Mouse (Mus musculus) mouse trophoblast stem cell (cell line): ENCODE results near the gene 3100002H09Rik.

Experiments used
- in situ Hi-C, 2 experiments: fragments of 300-500 bp; cut with MseI, MboI; formaldehyde crosslinking; loops; 2 replicates in 1 of 2; 3 replicates in 1 of 2; pipeline ENCODE4 v1.15.1; 2025

3100002H09Rik gene

DNA sequence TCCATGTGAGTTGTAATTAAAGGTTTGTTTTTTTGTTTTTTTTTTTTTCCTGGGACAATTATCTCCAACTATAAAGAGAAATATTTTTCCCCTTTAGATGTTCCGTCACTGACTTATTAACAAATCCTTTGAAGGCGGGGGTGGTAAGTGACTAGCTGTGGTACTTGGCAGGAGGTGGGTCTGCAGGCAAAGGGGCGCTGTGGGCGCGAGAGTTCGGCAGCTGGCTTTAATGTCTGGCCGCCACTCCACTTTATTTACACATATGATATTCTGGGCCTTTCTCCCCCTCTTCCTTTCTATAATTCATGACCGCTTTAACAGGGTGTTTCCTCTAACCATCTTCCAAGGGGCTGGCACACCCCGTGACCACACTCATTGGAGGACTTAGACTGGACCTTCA lies 5.4 kb upstream of the 3100002H09Rik start:
- in situ Hi-C loops, result no loop called here

DNA sequence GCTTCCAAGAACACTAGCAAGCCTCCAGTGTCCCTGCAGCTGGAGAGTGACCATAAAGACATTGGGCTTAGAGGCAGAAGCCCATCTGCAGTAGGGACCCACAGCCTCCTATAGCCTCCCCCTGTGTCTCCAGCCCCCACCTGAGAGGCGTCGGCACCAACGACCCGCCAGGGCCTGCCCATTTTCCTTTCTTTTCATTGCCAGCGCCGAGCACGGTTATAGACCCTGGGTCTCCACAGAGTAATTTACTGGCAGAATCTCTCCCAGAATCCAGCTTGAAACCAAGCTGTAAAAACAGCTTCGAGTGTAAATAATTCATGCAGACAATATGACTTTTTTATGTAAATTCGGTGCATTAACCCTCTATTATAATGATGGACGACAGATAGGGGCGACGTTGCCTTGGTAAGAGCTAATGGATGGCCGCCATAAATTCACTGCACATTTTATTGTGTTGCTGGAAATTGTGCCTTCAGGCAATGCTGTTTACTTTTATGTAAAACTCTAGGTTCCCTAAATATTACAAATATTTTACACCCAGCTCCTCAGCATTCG lies 4.9 kb upstream of the 3100002H09Rik start:
- in situ Hi-C loops, result no loop called here

DNA sequence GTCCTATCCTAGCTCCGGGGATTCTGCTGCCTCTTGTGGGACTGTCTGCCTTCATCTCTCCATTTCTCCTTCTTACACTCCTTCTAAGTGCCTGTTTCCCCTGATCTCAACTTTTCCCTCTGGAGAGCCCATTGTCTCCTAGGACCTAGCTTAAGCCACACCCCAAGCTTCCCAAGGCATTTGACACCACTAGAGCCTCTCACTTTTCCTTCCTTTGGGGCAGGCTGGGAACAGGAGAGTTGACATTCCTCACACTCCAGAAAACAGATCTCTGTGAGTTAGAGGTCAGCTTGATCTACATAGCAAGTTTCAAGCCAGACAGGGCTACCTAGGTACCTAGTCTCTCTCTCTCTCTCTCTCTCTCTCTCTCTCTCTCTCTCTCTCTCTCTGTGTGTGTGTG lies 3.6 kb upstream of the 3100002H09Rik start:
- in situ Hi-C loops, result no loop called here

DNA sequence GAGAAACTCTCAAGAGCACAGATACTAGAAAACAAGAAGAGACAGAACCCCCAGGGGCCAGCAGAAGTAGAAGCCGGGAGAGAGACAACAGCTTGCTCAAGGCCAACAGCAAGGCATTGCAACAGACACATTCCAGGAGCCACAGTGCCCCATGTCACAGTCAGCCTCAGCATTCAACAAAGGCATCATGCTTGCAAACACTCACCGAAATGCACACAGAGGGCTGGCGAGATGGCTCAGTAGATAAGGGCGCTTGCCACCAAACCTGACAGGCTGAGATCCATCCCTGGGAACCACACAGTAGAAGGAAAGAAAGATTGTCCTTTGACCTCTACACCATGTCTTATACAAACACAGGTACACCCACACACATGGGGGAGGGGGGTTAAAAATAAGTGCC lies 1.2 kb upstream of the 3100002H09Rik start:
- in situ Hi-C loops, result no loop called here

DNA sequence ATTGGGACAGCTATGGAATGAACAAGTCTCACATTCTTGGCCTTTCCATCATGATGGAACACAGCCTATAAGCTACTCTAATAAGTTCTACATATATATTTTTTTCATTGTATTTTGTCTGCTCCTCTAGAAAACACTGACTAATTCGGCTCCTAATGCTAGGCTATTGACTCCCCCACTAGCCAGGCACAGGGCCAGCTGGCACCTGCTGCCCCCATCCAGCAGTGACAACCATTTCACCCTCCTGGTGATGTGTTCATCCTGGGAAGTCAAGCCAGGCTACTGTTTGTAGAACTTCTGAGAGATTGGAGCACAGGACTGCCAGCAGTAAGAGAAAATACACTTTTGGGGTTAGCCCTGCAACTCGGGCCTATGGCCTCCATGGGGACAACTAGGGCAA lies 537 bp downstream of the 3100002H09Rik start:
- in situ Hi-C loops, result no loop called here

DNA sequence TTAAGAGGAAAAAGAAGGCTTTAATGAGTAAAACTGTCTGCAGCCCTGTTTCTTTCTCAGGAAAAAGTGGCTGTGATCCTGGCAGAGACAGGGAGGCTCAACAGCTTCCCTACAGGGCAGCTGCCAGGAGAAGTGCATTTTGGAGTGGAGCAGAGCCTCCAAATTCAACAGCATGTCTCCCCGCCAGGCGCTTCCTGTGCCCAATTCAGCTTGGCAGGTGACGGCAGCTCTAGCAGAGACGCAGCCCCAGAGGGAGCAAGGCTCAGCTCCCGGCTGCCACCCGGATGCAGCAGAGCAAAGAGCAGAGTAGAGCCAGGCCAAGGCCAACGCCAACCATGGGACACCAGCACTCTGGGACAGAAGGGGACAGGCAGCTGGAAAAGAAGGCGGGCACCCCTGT lies 3.4 kb downstream of the 3100002H09Rik start:
- in situ Hi-C loops, result no loop called here

DNA sequence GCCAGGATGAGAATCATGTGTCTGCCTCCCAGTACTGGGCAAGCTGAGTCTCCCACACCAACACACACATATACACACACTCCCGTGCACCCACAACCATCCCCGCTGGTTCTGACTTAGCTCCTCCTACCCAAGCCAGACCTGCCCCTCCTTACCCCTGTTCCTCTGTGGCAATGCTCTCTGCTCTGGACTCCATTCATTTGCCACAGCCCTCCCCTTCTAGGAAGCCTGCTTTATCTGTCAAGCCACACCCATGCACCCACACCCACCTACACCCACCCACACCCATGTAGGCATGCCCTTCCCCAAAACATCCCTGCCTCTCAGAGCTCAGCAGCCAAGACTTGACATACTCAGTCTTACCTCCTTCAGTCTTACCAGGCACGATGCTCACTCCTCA lies 4.4 kb downstream of the 3100002H09Rik start:
- in situ Hi-C loops, result no loop called here

DNA sequence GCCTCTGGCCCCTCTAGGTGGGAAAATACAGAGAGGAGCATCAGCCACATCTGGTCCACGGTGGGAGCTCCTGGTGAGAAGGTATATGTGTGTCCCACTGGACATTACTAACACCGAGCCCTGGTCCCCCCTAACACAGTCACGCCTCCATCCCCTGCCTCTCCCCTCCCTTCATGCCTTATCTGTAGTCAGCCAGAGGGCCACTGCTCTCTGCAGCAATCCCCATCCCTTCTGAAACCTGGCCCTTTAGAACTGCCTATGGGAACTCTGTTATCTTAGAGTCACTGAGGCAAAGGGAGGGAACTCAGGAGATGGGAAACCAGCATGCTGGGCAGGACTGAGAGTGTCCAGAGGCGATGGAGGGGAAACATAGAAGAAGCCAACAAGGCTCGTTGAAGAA lies 5.3 kb downstream of the 3100002H09Rik start:
- in situ Hi-C loops, result no loop called here

DNA sequence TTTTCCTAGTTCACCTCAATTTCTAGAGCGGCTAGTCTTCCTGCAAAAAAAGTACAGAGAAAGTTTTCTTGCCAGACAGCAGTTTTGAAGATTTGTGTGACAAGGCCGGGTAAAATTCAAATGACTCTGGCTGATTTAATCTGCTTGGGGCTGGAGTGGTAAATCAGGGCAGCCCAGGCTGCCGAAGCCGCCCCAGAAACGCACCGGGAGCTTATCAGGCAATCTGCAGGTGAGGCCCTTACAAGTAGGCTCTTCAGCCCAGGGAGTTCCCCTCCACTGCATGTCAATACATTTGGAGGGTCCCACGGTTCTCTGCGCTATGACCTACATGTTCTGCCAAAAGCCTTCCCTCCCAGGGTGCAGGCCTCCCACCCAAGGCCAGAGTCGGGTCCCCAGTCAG lies 6.9 kb downstream of the 3100002H09Rik start:
- in situ Hi-C loops, result no loop called here

DNA sequence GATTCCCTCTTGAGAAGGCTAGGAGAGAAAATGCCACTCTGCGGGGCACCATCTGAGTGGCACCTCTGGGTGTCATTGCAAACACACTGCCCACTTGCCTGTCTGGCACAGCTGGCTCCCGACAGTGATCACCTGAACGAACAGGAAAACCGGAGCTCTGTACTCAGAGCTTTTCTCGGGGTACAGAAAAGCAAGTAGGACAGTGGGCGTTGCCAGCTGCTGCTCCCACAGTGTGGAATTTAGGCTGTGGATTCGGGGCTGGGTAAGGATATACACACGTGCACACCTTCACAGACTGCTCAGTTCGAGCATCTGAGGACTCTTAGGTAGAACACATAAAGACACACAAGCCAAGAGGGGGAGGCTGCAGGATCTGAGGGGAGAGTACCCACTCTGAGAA lies 14.7 kb downstream of the 3100002H09Rik start:
- in situ Hi-C loops, result no loop called here

DNA sequence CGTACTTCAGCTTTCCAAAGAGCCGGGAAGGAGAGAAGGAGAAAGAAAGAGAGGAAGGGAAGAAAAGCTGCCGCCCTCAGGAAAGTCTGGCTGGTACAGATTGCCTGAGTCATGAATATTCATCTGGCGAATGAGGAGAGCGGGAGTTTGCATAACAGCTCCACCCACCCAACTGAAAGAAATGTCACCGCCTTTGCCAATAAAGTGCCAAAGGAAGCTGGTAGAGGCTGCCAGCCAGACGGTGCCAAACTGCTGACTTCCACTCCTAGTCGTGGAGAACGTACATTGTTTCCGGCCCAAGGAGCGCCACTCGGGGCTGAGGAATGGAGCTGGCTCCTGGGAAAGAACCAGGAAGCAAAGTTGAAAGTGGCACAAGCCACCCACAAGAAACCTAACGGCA lies 15.7 kb downstream of the 3100002H09Rik start:
- in situ Hi-C loops, result no loop called here

DNA sequence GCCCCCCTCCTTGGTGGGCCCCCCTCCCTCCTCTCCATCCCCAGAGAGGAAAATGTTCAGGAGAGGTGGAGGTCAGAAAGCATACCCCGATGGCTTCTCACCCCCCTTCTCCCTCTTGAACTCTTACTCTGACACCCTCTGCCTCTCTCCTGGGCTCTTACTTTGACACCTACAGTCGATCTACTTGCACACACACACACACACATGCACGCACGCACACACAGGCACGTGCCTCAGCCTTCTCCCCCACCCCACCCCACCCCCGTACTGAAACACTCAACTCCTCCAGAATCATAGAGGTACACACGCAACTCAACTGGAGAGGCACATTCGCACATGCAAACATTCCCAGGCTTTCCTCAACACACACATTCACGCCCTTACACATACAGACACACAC lies 16.9 kb downstream of the 3100002H09Rik start:
- in situ Hi-C loops, result no loop called here

DNA sequence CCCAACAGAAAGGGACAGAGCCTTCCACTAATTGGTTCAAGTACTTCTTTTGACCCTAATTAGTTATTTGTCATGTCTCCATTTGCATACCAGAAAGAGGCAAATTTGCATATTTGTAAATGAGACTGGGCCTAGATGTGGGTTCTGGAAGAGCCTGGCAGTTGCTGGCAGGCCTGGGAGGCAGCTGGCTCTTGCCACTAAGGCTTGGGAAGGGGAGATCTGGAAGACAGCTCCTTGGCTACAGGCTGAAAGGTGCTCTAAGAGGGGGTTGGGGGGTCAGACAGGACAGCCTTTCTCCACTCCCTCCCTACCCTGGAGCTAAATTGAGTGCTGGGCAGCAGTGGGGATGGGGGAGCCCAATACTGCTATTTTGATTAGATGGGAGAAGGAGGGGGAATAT lies 17.4 kb downstream of the 3100002H09Rik start:
- in situ Hi-C loops, result no loop called here

DNA sequence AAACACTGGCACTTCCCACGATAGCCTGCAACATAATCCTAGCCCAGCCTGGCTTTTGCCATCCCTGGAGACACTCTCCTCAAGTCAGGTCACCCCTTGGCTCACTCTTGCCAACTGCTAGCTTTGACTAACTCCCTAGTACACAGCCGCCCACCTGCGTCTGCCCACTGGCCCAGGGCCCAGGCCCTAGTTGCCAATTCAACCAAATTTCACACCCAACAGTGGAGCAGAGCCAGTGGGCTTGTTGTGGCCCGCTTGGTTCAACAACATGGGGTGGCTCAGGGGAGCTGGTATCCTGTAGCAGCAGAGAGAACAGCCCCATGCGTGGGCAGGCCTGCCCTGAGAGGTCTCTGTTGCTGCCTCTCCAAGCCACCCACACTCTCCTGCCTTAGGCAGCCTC lies 18.4 kb downstream of the 3100002H09Rik start:
- in situ Hi-C loops, result no loop called here

DNA sequence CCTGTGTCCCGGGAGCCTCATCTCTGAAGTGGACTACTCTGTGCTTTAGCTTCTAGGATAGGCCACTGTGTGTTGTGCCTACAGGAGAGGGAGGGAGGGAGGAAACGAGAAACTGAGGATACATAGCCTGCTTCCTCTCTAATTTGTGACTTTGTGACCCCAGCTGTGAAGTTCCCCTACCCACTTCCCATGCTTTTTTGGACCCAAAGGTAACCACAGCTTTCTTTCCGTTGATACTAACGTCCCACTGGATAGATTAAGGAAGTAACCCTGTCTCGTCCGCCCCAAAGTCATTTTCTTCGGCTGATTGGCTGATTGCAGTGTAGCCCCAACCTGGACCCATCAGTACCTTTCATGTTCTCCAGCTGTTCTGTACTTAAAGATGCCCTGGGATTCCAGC lies 29.9 kb downstream of the 3100002H09Rik start:
- in situ Hi-C loops, result no loop called here

DNA sequence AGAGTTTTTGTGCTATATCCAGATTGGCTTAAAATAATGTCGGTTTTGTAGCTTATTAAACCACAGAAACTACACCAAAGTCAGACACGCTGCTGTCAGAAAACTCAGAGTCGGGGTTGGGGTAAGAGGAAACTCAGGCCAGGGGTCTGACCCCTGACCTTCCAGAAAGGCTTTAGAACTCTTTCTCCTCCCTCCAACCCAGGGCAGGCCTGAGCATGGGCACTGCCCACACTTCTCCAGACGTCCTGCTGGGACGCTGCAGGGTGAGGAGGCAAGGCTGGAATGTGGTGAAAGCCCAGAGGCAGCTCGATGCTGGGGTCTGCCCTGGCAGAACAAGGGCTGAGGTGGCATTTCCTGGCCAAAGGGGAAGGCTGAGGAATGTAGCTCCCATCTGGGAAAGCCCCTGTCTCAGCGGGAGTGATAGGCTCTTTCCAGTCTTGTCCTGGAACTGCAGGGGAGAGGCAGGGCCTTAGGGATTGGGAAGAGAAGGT lies 34.6 kb downstream of the 3100002H09Rik start:
- in situ Hi-C loops, result no loop called here

DNA sequence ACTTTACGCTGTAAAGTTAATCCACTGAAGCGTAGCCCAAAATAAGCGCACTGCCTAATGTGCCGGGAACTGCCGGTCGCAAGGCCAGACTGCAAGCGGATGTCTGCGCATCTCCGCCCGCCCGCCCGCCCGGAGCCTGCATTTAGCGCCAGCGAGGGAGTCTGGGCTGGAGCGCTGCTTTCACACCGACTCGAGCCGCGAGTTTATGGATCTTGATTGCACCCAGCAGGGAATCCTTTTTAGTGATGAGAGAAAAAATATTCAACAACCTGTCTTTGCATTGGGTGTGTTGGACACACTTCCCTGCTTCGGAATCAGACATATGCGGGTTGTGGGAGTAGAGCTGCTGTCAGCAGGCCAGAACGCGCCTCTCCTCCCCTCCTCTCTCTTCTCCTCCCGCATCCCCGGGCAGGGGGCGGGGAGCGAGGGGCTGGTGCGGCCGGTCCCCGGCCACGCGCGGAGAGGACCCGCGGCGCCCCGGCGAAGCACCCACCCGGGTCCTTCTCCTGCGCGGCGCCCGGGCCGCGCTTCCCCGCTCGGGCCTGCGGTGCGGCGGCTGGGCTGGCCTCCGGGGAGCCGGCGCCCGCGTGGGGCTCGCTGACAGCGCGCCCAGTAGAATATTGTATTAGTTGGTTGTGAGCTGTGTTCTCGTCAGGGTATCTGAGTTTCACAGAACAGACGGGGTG lies 35.2 kb downstream of the 3100002H09Rik start:
- in situ Hi-C loops, result no loop called here

DNA sequence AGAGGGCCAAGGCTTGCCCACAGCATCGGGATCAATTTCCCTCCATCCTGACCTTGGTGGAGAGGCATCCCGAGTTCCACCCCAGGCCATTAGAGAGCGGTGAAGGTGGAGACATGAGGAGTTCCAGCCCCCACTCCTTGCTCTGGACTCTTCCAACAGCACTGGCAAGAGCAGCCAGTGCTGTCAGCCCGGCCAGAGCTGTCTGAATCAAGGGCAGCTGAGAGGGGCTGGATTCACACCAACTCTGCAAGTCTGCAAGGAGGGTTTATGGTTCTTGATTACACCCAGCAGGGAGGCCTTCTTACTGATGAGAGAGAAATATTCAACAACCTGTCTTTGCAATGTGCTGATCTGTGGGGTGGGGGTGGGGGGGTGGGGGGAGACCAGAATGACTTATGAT lies 37.0 kb downstream of the 3100002H09Rik start:
- in situ Hi-C loops, result no loop called here

DNA sequence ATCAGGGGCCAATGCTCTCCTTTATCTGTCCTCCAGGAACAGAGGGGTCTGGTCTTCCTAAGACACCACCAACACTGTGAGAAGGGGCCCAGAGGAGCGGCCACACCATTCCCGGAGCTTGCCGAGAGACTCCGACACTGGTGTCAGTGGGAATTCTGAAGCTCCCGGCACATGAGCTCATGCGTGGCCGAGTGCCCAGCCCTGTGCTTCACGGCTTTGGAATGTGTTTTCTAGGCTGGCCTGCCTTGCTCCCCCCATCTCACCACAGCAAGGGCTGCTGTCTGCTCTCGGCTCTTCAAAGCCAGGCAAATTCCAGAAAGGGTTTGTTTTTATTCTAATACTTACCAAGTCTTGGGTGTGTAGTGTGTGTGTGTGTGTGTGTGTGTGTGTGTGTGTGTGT lies 39.6 kb downstream of the 3100002H09Rik start:
- in situ Hi-C loops, result no loop called here

DNA sequence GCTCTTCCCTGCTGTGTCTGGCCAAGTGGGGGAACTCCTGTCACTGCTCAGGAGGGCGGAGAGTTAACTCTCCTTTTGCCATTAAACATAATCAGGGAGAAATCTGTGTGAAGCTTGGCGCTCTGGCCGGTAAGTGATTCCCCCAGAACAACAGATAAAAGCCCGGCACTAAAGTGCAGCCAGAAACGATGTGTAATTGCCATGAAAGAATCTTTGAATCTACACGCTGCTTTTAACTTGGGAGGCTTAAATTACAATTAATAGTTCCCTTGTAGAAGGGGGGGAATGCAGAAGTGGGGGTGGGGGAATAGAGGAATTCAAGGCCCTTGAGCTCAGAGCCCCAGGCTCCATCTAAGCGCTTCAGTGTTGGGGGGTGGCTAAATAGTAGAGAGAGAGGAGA lies 40.9 kb downstream of the 3100002H09Rik start:
- in situ Hi-C loops, result no loop called here

DNA sequence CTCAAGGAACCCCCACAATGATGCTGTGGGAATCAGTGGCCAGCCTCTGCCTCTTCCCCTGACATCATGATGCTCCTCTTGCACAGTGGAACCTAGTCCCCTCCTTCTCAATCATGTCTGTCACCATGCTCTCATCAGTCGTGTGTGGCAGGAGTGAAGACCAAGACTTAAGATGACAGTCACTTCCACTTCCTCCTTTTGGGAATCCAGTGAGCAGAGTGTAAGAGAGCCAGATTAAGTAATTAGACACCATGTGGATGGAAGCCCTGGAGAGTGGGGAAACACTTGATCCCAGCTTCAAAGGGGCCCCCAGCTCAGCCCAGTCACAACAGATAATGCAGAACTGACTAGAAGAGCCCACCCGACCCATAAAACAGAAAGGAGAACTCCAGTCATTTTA lies 47.2 kb downstream of the 3100002H09Rik start:
- in situ Hi-C loops, result no loop called here

DNA sequence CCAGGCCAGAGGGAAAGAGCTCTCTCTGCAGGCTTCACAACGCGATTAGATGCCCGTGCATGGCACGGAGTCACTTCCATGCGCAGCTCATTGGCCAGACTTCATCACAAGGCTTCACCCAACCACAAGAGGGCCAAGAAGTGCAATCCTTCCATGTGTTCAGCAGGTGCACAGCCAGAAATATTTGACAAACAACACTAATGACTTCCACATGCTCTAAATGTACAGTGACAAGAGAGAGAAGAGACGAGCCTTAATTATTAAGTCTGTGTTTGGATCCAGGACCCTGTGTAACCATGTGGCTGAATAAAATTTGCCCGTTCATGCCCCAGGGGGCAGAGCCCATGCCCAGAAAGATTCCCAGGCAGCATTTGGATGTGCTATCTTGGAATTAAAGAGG lies 47.9 kb downstream of the 3100002H09Rik start:
- in situ Hi-C loops, result no loop called here
